Mouse (Mus musculus) liver, embryonic 15.5 days (tissue): ENCODE results near the gene Usp43. TPM values are rescaled to one million over a fixed set of nuclear protein-coding genes. Genes with fewer than 3 reads are reported as not detected.

ENCODE experiments used
- ATAC-seq: fragments of 200-750 bp; cut with Nextera tagmentation; 2 replicates; pipeline ENCODE4 v1.8.0; 2017; ENCODE audit warnings: moderate number of reproducible peaks, mild to moderate bottlenecking, moderate library complexity; ENCODE audit not compliant: insufficient read depth
- H3K27ac ChIP-seq: fragments of 300-500 bp; sonication (generic); replicated peaks from 2 replicates; pipeline ENCODE4 v1.5.1; 2015; ENCODE audit warnings: mild to moderate bottlenecking, inconsistent platforms
- H3K27me3 ChIP-seq: fragments of 300-500 bp; sonication (generic); 2 replicates; pipeline ENCODE4 v1.6.1; 2015; ENCODE audit warnings: mild to moderate bottlenecking, inconsistent platforms
- H3K36me3 ChIP-seq: fragments of 300-500 bp; sonication (generic); replicated peaks from 2 replicates; pipeline ENCODE4 v1.6.1; 2015; ENCODE audit warnings: moderate library complexity, mild to moderate bottlenecking, inconsistent platforms
- H3K4me1 ChIP-seq: fragments of 300-500 bp; sonication (generic); replicated peaks from 2 replicates; pipeline ENCODE4 v1.6.1; 2015; ENCODE audit warnings: inconsistent platforms
- H3K4me2 ChIP-seq: fragments of 300-500 bp; sonication (generic); 2 replicates; pipeline ENCODE4 v1.6.1; 2015; ENCODE audit warnings: moderate library complexity, mild to moderate bottlenecking, inconsistent platforms
- H3K4me3 ChIP-seq: fragments of 300-500 bp; sonication (generic); replicated peaks from 2 replicates; pipeline ENCODE4 v1.5.1; 2015; ENCODE audit warnings: mild to moderate bottlenecking, inconsistent platforms
- H3K9ac ChIP-seq: fragments of 300-500 bp; sonication (generic); 2 replicates; pipeline ENCODE4 v1.6.1; 2015; ENCODE audit warnings: moderate library complexity, mild to moderate bottlenecking, inconsistent platforms
- H3K9me3 ChIP-seq: fragments of 300-500 bp; sonication (generic); replicated peaks from 2 replicates; pipeline ENCODE4 v1.6.1; 2016; ENCODE audit warnings: inconsistent platforms
- WGBS: fragments of 180-500 bp; shearing (Covaris S2); methylation state at CpG from one replicate; pipeline ENCODE4 v1.1.7; 2015; ENCODE audit warnings: mixed read lengths; ENCODE audit not compliant: insufficient replicate concordance; 5-methylcytosine and 5-hydroxymethylcytosine counted together
- polyA plus RNA-seq: library from polyadenylated mRNA; unstranded; fragments of >200 nt; fragmentation: Nextera tagmentation; extraction: Ambion mirVana; gene quantifications from 2 replicates; pipeline ENCODE4 v1.2.1, GENCODE M21; 2015

Usp43 gene
- polyA plus RNA-seq, 1 experiment from 2014 or later, result not detected

DNA sequence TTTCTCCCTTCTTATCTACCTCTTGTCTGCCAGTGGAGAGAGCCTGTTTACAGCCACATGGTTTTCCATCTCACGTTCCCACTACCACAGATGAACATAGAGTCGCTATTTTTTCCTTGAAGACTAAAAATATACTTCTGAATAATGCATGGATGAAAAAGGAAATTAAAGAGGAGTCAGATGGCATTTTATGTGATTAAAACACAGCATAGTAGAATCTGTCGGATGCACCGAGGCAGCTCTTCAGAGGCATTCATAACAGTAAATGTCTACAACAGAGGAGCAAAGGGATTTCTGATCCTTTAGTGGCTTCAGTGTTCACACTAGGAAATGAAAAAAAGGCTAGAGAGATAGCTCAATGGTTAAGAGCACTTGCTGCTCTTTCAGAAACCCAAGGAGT is 76.8 kb downstream of the Usp43 start:
- 63% methylated on average over 4 of the region's 4 CpGs for WGBS
- no peak overlapping the region for H3K27ac ChIP-seq

DNA sequence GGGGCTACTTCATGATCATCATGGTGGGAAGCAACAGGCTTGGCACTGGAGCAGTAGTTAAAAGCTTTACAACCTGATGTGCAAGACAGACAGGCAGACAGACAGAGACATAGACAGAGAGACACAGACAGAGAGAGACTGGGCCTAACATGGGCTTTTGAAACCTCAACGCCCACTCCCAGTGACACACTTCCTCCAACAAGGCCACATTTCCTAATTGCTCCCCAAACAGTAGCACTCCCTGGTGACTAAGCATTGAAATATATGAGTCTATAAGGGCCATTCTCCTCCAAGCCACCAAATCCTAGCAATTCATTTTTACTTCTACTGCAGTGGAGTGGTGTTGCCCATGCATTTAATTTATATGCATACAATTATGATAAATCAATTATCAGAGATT is 82.1 kb downstream of the Usp43 start:
- Histone ChIP-seq H3K4me2 (no peak overlapping the region), H3K36me3 (no peaks in the 10 kb centered on the region), H3K9me3 (no peaks in the 10 kb centered on the region), H3K27me3 (no peaks in the 10 kb centered on the region), H3K4me3 (no peak overlapping the region), H3K4me1 (no peaks in the 10 kb centered on the region), H3K9ac (no peak overlapping the region), H3K27ac (no peak overlapping the region)
- WGBS, result 30% methylated on average over 1 of the region's 1 CpGs
- no peak for ATAC-seq

More for the DNA sequence above, 76.8 kb downstream of the Usp43 start:
- H3K4me1 ChIP-seq, result no peaks in the 10 kb centered on the region
- H3K36me3 ChIP-seq, result no peaks in the 10 kb centered on the region
- no peak overlapping the region for H3K4me2 ChIP-seq
- no peak overlapping the region for H3K9ac ChIP-seq
- H3K27me3 ChIP-seq, result no peaks in the 10 kb centered on the region
- ATAC-seq, result no peak
- no peaks in the 10 kb centered on the region for H3K9me3 ChIP-seq
- no peak overlapping the region for H3K4me3 ChIP-seq

DNA sequence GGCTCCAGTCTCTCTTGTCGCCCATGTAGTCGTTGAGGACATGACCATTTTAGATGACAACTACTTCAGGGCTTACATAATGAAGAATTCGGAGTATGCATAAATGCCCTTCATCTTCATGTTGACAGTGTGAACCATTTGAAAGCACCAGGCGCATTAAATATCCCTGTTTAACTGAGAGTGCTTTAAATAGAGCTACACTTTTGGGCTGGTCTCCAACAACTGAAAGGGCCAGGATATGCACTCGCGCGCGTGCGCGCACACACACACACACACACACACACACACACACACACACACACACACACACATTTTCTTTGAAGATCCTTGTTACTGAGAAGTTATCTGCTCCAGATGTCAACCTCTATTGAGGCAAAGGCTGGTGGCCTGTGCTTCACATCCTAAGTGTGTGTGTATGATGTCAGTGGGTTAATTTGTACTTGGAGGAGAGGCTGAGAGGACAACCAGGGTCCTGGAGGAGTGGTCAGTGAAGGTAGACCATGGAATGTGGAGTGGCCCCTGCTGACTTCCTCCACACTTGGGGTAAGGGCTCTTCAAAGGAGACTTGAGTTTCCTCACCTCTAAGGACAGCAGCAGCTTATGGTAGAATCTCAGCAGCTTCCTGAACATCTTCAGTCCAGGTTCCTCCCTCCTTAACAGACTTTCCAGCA is 86.4 kb downstream of the Usp43 start:
- H3K4me2 ChIP-seq, result no peak overlapping the region
- no peak overlapping the region for H3K27ac ChIP-seq
- no peaks in the 10 kb centered on the region for H3K27me3 ChIP-seq
- no peak overlapping the region for H3K4me3 ChIP-seq
- H3K4me1 ChIP-seq, result no peaks in the 10 kb centered on the region
- WGBS, result 77% methylated on average over 10 of the region's 10 CpGs
- H3K36me3 ChIP-seq, result no peaks in the 10 kb centered on the region
- ATAC-seq, result no peak
- H3K9me3 ChIP-seq, result no peaks in the 10 kb centered on the region
- H3K9ac ChIP-seq, result no peak overlapping the region

DNA sequence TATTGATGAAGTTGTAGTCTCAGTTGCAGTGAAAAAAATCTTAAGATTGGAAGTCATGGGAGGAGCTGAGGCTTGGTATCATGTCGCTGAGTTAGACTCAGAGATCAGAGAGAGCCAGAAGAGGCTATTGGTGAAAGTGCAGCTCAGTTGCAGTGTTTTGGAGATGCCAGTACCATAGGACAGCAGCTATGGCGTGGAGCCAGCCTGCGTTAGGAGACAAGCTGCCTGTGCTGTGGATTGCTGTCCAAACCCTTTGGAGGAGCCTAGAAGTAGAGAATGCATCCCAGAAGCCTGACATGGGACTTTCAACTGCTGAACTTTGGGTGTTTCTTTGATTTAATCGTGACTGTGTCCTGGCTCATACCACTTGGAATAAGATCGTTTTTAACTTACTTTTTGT is 90.1 kb downstream of the Usp43 start:
- H3K4me1 ChIP-seq, result no peaks in the 10 kb centered on the region
- no peaks in the 10 kb centered on the region for H3K27me3 ChIP-seq
- H3K36me3 ChIP-seq, result no peaks in the 10 kb centered on the region
- 55% methylated on average over 5 of the region's 5 CpGs for WGBS
- H3K9me3 ChIP-seq, result no peaks in the 10 kb centered on the region
- no peak for ATAC-seq
- no peak overlapping the region for H3K9ac ChIP-seq
- H3K4me3 ChIP-seq, result no peak overlapping the region
- H3K4me2 ChIP-seq, result no peak overlapping the region
- no peak overlapping the region for H3K27ac ChIP-seq

DNA sequence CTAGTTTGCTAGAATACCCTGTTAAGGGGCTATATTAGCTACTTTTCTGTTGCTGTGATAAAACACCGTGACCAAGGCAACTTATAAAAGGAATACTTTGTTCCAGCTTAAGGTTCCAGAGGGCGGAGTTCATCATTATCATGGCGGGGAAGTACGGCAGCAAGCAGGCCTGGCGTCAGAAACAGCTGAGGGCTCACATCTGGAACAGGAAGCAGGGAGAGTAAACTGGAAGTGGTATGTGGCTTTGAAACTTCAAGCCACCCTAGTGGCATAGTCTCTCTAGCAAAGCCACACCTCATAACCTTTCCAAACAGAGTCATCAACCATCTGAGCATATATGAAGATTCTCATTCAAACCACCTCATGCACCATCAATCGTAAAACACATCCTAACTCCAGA is 92.4 kb downstream of the Usp43 start:
- H3K36me3 ChIP-seq, result no peaks in the 10 kb centered on the region
- no peak overlapping the region for H3K4me3 ChIP-seq
- ATAC-seq, result no peak
- no peak overlapping the region for H3K9ac ChIP-seq
- H3K27ac ChIP-seq, result no peak overlapping the region
- H3K9me3 ChIP-seq, result no peaks in the 10 kb centered on the region
- no peak overlapping the region for H3K4me2 ChIP-seq
- H3K4me1 ChIP-seq, result no peaks in the 10 kb centered on the region
- 40% methylated on average over 6 of the region's 6 CpGs for WGBS
- H3K27me3 ChIP-seq, result no peaks in the 10 kb centered on the region

DNA sequence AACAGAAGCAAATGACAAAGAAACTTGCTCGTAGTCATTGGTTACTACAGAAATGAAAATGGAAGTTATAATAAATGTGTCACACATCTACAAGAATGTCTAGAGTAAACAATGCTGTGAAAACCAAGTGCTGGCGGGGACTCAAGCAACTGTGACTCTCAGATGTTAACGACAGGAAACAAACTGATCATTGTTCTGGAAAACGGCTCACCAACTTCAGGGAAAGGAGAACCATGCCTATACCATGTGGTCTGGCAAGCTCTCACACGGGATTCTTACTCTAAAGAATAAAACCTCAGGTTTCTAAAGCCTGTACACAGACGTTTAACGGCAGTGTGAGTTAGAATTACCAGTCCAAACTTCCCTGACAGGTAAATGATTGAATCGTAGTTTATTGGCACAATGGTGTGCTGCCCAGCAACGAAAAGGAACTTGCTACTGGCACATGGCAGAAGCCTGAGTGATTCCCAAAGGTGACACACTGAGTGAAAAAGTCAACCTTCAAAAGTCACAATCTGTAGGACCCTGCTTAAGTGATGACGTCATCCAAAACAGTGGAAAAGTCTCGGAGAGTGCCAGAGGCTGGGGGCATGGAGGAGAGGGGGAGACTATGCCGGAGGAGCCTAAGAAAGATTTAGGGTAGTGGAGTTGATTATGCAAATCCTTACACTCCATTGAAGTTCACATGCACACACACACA is 93.4 kb downstream of the Usp43 start:
- Histone ChIP-seq H3K36me3 (no peaks in the 10 kb centered on the region), H3K27ac (no peak overlapping the region), H3K9me3 (no peaks in the 10 kb centered on the region), H3K4me1 (no peaks in the 10 kb centered on the region), H3K9ac (no peak overlapping the region), H3K27me3 (no peaks in the 10 kb centered on the region), H3K4me3 (no peak overlapping the region), H3K4me2 (no peak overlapping the region)
- no peak for ATAC-seq
- 30% methylated on average over 12 of the region's 12 CpGs for WGBS

DNA sequence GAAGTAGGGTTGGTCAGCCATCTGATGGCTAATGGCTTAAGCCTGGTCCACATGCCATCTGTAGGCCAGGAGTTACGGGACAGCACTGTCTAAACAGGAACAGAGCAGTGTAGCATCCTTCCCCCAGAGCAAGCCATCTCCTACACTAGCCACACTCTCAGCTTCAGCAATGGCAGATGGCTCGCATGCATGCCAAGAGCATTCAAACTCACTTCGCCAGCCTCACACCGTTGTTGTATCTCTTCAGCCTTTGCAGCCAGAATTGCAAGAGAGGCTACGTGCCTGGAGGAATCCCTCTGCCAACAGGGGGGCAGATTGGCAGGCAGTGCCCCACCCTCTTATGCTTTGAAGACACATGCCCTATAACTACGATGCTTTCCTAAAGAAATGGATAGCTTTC is 100.4 kb downstream of the Usp43 start:
- Histone ChIP-seq H3K27me3 (no peaks in the 10 kb centered on the region), H3K4me3 (no peak overlapping the region), H3K9ac (no peak overlapping the region), H3K9me3 (no peaks in the 10 kb centered on the region), H3K4me1 (no peaks in the 10 kb centered on the region), H3K36me3 (no peaks in the 10 kb centered on the region), H3K4me2 (no peak overlapping the region), H3K27ac (no peak overlapping the region)
- ATAC-seq, result no peak
- WGBS, result 68% methylated on average over 6 of the region's 6 CpGs

DNA sequence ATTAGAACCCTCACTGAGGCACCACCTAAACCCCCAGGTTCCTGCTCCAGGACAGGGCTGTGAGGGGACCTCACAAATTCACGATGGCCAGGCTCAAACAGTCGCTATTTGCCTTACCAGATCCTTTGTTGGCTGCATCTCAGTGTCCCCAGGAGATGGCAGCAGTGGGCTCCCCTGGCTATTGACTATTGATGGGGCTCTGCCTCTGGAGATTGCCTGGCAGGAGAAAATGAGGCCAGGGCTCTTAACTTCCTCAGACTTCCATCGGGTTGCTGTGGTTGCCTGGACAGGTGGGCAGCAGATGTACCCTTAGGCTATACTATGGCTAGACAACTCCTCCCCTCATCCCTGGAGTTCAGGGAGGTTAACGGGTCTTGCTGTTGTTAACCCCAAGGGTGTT is 101.7 kb downstream of the Usp43 start:
- Histone ChIP-seq H3K27me3 (no peaks in the 10 kb centered on the region), H3K4me3 (no peak overlapping the region), H3K4me1 (no peaks in the 10 kb centered on the region), H3K36me3 (no peaks in the 10 kb centered on the region), H3K9me3 (no peaks in the 10 kb centered on the region), H3K4me2 (no peak overlapping the region), H3K27ac (no peak overlapping the region), H3K9ac (no peak overlapping the region)
- no peak for ATAC-seq
- 11% methylated on average over 4 of the region's 4 CpGs for WGBS

DNA sequence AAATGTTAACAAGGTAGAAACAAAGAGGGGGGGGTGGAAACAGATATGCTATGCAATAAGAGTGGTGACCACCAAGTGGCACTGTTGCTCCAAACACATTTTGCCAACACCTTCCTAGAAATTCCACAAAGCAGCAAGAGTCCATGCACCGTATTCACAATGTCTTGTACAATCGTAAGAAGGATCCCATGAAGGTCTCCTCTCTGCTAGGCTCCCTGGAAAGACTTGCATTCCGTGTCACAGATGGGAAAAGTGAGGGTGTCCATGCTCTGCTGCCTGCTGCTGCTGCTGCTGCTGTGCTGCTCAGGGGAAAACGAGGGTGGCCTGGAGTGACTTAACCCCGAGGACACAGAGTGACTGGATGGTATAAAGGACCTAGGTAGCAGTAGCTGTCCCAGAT is 102.3 kb downstream of the Usp43 start:
- H3K9me3 ChIP-seq, result no peaks in the 10 kb centered on the region
- no peaks in the 10 kb centered on the region for H3K36me3 ChIP-seq
- no peak overlapping the region for H3K4me2 ChIP-seq
- H3K27me3 ChIP-seq, result no peaks in the 10 kb centered on the region
- ATAC-seq, result no peak
- WGBS, result 9% methylated on average over 5 of the region's 5 CpGs
- H3K27ac ChIP-seq, result no peak overlapping the region
- no peak overlapping the region for H3K4me3 ChIP-seq
- H3K4me1 ChIP-seq, result no peaks in the 10 kb centered on the region
- H3K9ac ChIP-seq, result no peak overlapping the region

DNA sequence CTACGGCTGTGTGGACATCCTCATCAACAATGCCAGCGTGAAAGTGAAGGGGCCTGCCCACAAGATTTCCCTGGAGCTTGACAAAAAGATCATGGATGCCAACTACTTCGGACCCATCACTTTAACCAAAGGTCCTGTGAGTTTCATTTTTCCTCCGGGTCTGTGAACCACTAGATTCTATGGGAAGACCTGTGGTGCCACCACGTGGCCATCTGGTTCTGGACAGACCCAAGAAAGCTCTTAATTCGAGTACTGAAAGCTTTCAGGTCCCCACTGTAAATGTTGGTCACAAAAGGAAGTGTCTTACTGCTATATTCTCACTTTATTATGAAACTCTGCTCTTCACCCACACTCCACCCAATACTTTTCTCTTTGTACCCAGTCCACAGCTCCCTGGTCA is 110.4 kb downstream of the Usp43 start:
- Histone ChIP-seq H3K9me3 (no peaks in the 10 kb centered on the region), H3K4me3 (no peak overlapping the region), H3K27me3 (no peaks in the 10 kb centered on the region), H3K4me1 (no peaks in the 10 kb centered on the region), H3K9ac (no peak overlapping the region), H3K36me3 (no peaks in the 10 kb centered on the region), H3K27ac (no peak overlapping the region), H3K4me2 (no peak overlapping the region)
- WGBS, result 48% methylated on average over 6 of the region's 6 CpGs
- no peak for ATAC-seq

DNA sequence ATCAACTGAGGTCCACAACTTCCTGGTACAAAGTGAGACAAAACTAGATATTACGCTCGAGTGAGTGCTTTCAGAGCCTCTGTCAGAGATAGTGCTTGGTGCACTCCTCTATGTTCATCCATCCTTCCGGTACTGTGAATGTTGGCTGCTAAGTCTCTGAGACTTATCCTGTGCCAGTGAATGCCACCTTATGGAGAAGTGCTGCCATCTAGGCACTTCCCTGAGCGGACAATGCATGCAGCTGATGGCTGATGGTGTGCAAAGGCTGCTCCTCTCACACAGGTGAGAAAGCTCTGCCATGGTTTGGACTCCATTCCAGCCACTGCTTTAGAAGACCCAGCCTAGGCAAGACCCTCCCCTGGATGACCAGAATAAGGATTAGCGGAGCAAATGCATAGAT is 113.9 kb downstream of the Usp43 start:
- H3K4me3 ChIP-seq, result no peak overlapping the region
- 49% methylated on average over 5 of the region's 5 CpGs for WGBS
- H3K27me3 ChIP-seq, result no peaks in the 10 kb centered on the region
- H3K4me1 ChIP-seq, result no peaks in the 10 kb centered on the region
- no peak overlapping the region for H3K9ac ChIP-seq
- H3K9me3 ChIP-seq, result no peaks in the 10 kb centered on the region
- H3K36me3 ChIP-seq, result no peaks in the 10 kb centered on the region
- H3K27ac ChIP-seq, result no peak overlapping the region
- no peak overlapping the region for H3K4me2 ChIP-seq
- no peak for ATAC-seq
